Mouse (Mus musculus) stomach, embryonic 14.5 days (tissue): ENCODE results near the gene Dhps. TPM values are rescaled to one million over a fixed set of nuclear protein-coding genes. Genes with fewer than 3 reads are reported as not detected.
"Not testable (repeated sequence)": the region's sequence is repeated elsewhere in the genome, so short reads cannot be mapped to it uniquely, and the experiment has no call there.

Source experiments
- ATAC-seq: fragments of 200-750 bp; cut with Nextera tagmentation; 2 replicates; pipeline ENCODE4 v1.8.0; 2017; ENCODE audit warnings: low read depth, moderate TSS enrichment; ENCODE audit not compliant: insufficient number of reproducible peaks, insufficient read depth, low FRiP score
- H3K27ac ChIP-seq: fragments of 300-500 bp; sonication (generic); 2 replicates; pipeline ENCODE4 v1.5.1; 2014; ENCODE audit warnings: mild to moderate bottlenecking, low read length, moderate library complexity, mixed read lengths
- H3K27me3 ChIP-seq: fragments of 300-500 bp; sonication (generic); 2 replicates; pipeline ENCODE4 v1.6.1; 2014; ENCODE audit warnings: low read length, control low read depth, mixed read lengths; ENCODE audit not compliant: control insufficient read depth, insufficient read depth
- H3K36me3 ChIP-seq: fragments of 300-500 bp; sonication (generic); 2 replicates; pipeline ENCODE4 v1.6.1; 2014; ENCODE audit warnings: mild to moderate bottlenecking, control low read depth, low read length, moderate library complexity, mixed read lengths; ENCODE audit not compliant: control insufficient read depth, insufficient read depth
- H3K4me1 ChIP-seq: fragments of 300-500 bp; sonication (generic); 2 replicates; pipeline ENCODE4 v1.6.1; 2014; ENCODE audit warnings: low read length, control low read depth, mixed read lengths; ENCODE audit not compliant: control insufficient read depth, insufficient read depth
- H3K4me2 ChIP-seq: fragments of 300-500 bp; sonication (generic); replicated peaks from 2 replicates; pipeline ENCODE4 v1.6.1; 2014; ENCODE audit warnings: low read depth, low read length, control low read depth
- H3K4me3 ChIP-seq: fragments of 300-500 bp; sonication (generic); 2 replicates; pipeline ENCODE4 v1.5.1; 2014; ENCODE audit warnings: low read depth, low read length, control low read depth
- H3K9ac ChIP-seq: fragments of 300-500 bp; sonication (generic); replicated peaks from 2 replicates; pipeline ENCODE4 v1.6.1; 2014; ENCODE audit warnings: low read depth, mild to moderate bottlenecking, control low read depth, low read length, moderate library complexity, mixed read lengths
- H3K9me3 ChIP-seq: fragments of 300-500 bp; sonication (generic); 2 replicates; pipeline ENCODE4 v1.6.1; 2016; ENCODE audit warnings: low read depth, low read length, control low read depth; ENCODE audit not compliant: control insufficient read depth
- WGBS: fragments of 180-500 bp; shearing (Covaris S2); extraction: QIAGEN DNeasy Blood & Tissue Kit; methylation state at CpG from one replicate; pipeline ENCODE4 v1.1.7; 2014; 5-methylcytosine and 5-hydroxymethylcytosine counted together
- microRNA-seq: library from miRNA; unstranded; fragments of <30 nt; microRNA quantifications from one replicate; pipeline ENCODE4, GENCODE M21; 2016
- polyA plus RNA-seq: library from polyadenylated mRNA; unstranded; fragments of >200 nt; fragmentation: Nextera tagmentation; extraction: Ambion mirVana; gene quantifications from 2 replicates; pipeline ENCODE4 v1.2.1, GENCODE M21; 2014

The Dhps gene
- polyA plus RNA-seq, 1 experiment from 2014 or later: 53.9 TPM

DNA sequence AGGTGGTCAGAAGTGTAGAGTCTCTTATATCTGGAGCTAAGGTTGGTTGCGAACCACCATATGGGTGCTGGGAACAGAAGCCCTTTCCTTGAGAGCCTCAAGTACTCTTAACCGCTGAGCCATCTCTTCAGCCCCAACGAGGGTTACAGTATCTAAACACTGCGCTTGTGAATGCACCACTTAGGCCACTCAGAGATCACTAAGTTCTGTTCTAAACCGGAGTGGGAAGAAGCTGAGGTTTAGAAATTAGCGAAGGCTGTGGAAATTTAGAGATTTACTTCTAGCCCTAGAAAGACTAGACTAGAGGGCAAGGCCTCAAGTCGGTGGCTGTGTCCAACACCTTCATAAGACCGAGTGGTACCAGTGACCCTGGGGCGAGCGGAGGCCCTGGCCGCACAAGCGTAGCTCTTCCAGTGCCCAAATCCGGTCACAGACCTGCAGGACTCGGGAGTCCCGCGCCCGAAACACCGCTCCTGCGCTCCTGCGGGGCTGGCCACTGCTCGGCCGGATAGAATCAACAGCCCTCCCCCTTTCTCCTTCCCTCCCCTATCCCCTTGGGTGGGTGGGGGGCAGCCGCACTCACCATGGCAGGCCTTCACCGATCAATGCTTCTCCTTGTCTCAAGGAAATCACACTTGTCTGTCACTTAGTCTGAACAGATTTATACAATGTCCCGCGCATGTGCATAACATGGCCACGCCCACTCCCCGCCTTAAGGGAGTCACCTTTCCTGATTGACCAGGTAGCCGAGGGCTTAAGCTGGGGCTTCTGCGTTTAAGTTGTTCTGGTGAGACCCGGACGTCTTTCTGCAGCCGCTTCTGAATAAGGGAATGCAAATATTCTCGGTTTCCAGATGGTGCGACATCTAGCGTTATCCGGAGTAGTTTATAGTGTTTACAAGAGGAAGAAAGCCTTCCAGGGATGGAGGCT is 47.8 kb downstream of the Dhps start:
- H3K27me3 ChIP-seq: no peaks in the 10 kb centered on the region
- no peaks in the 10 kb centered on the region for H3K4me1 ChIP-seq
- H3K4me2 ChIP-seq: peak overlapping the region; percentile 70
- H3K27ac ChIP-seq: peak overlapping the region; percentile 71; the same call in 1 of the 2 replicates
- H3K36me3 ChIP-seq: no peaks in the 10 kb centered on the region
- WGBS: 7% methylated on average over 37 of the region's 37 CpGs
- H3K9me3 ChIP-seq: no peaks in the 10 kb centered on the region
- peak overlapping the region; percentile 60 for H3K9ac ChIP-seq
- peak overlapping the region; percentile 60 for H3K4me3 ChIP-seq
- peak; percentile 93 for ATAC-seq

DNA sequence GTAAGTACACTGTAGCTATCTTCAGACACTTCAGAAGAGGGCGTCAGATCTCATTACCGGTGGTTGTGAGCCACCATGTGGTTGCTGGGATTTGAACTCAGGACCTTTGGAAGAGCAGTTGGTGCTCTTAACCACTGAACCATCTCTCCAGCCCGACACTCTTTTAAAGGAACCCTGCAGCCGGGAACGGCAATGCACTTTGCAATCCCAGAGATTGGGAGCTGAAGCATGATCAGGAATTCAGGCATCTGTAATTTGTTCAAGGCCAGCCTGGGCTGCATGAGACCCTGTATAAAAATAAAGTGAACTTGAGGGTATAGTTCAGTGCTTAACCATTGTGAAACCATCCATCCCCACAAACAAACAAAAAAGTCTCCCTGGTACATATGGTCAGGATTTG is 48.7 kb downstream of the Dhps start:
- 84% methylated on average over 5 of the region's 5 CpGs for WGBS
- H3K9me3 ChIP-seq, H3K27me3 ChIP-seq, H3K9ac ChIP-seq, H3K27ac ChIP-seq, ATAC-seq, H3K36me3 ChIP-seq, H3K4me1 ChIP-seq, H3K4me3 ChIP-seq, H3K4me2 ChIP-seq: not testable (repeated sequence)

DNA sequence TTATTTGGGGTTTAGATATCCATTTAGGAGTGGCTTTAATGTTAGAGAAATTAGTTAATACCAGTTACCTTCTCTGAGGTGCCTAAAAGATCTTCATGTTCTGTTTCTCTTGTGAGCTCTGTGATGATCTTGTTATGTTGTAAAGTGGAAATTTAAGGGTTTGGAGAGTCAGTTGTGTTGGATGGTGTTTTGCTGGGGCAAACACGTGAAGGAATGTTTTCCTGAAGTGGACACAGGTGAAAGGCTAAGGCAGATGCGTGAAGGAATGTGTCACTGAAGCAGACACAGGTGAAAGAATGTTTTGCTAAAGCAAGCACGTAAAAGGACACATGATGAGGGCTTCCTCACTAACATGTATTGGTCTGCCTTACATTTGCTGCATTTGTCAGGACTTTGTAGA is 51.4 kb downstream of the Dhps start, which contains the start of gene Zfp791:
Zfp791 (minus strand) TSS at position 101 of the 400 bp plus-strand sequence.
- no peaks in the 10 kb centered on the region for H3K4me1 ChIP-seq
- H3K27me3 ChIP-seq: no peaks in the 10 kb centered on the region
- H3K27ac ChIP-seq: no peak within 1 kb of the TSS
- no peaks in the 10 kb centered on the region for H3K9me3 ChIP-seq
- no peak for ATAC-seq
- no peak within 1 kb of the TSS for H3K9ac ChIP-seq
- WGBS: 72% methylated on average over 3 of the region's 3 CpGs
- H3K36me3 ChIP-seq: no peaks in the 10 kb centered on the region
- no peak within 1 kb of the TSS for H3K4me3 ChIP-seq
- no peak within 1 kb of the TSS for H3K4me2 ChIP-seq

DNA sequence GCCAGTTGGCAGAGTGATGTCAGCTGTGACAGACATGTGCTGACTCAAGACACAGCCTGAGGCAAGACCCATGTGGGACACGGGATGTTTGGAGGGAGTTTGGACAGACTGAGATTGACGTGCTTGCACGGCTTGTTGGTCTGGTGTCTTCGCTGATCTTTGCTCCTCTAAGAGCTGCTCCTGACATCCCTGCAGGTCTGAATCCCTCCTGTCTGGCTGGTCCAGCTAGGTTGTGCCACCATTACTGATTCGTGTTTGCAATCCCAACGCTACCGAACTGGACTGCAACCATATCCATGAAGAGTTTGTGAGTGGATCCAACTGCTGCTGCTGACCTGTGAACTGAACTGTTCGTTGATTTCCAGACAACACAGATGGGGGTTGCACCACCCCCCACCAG is 52.1 kb downstream of the Dhps start:
- no peak overlapping the region for H3K4me3 ChIP-seq
- WGBS: 93% methylated on average over 8 of the region's 8 CpGs
- no peaks in the 10 kb centered on the region for H3K27me3 ChIP-seq
- ATAC-seq: no peak
- no peak overlapping the region for H3K9ac ChIP-seq
- no peaks in the 10 kb centered on the region for H3K36me3 ChIP-seq
- no peaks in the 10 kb centered on the region for H3K9me3 ChIP-seq
- H3K4me1 ChIP-seq: no peaks in the 10 kb centered on the region
- H3K27ac ChIP-seq: no peak overlapping the region
- no peak overlapping the region for H3K4me2 ChIP-seq

Small RNA genes lying within 50 kb of the gene (microRNA-seq; reads per million reads assigned to microRNA genes)
- gene Gm23388: not detected
- 1.6 reads per million for gene Mir7070

Other genes starting within 250 kb of the Dhps start
- 7.1 and 7.6 TPM in 2 replicates for gene Dand5, start 248.9 kb upstream of the Dhps start, polyA plus RNA-seq
- 49.5 and 50.5 TPM in 2 replicates for gene Gadd45gip1, start 240.2 kb upstream of the Dhps start, polyA plus RNA-seq
- gene Rad23a, start 231.1 kb upstream of the Dhps start, polyA plus RNA-seq: 119 and 125 TPM in 2 replicates
- 669 and 791 TPM in 2 replicates for gene Calr, start 224.8 kb upstream of the Dhps start, polyA plus RNA-seq
- 83.7 and 88.9 TPM in 2 replicates for gene Farsa, start 214.8 kb upstream of the Dhps start, polyA plus RNA-seq
- gene Syce2, start 199.6 kb upstream of the Dhps start, polyA plus RNA-seq: 65.4 and 77.8 TPM in 2 replicates
- 29.3 and 30.8 TPM in 2 replicates for gene Gcdh, start 177.8 kb upstream of the Dhps start, polyA plus RNA-seq
- 2.3 and 2.4 TPM in 2 replicates for gene Klf1, start 169.8 kb upstream of the Dhps start, polyA plus RNA-seq
- 14.7 and 17.9 TPM in 2 replicates for gene Dnase2a, start 163.2 kb upstream of the Dhps start, polyA plus RNA-seq
- 2.2 and 3.2 TPM in 2 replicates for gene Mast1, start 134.4 kb upstream of the Dhps start, polyA plus RNA-seq
- 0.20 TPM in 1 of 2 replicates, not detected in the other for gene Rtbdn, start 124.8 kb upstream of the Dhps start, polyA plus RNA-seq
- gene Gm49661, start 102.3 kb upstream of the Dhps start, polyA plus RNA-seq: not detected in 2 replicates
- 799 and 888 TPM in 2 replicates for gene Prdx2, start 102.2 kb upstream of the Dhps start, polyA plus RNA-seq
- gene Rnaseh2a, start 102.0 kb upstream of the Dhps start, polyA plus RNA-seq: 114 and 125 TPM in 2 replicates
- 16.9 and 23.4 TPM in 2 replicates for gene Junb, start 93.0 kb upstream of the Dhps start, polyA plus RNA-seq
- 34.5 and 34.6 TPM in 2 replicates for gene Hook2, start 81.2 kb upstream of the Dhps start, polyA plus RNA-seq
- 0.29 and 0.38 TPM in 2 replicates for gene Best2, start 57.2 kb upstream of the Dhps start, polyA plus RNA-seq
- 101 and 103 TPM in 2 replicates for gene Asna1, start 46.5 kb upstream of the Dhps start, polyA plus RNA-seq
- gene Trir, start 44.9 kb upstream of the Dhps start, polyA plus RNA-seq: 132 and 136 TPM in 2 replicates
- 19.0 and 26.5 TPM in 2 replicates for gene Tnpo2, start 34.8 kb upstream of the Dhps start, polyA plus RNA-seq
- gene Fbxw9, start 11.7 kb upstream of the Dhps start, polyA plus RNA-seq: 31.9 and 32.6 TPM in 2 replicates
- not detected in 2 replicates for gene Gm5741, start 3.8 kb upstream of the Dhps start, polyA plus RNA-seq
- 144 and 153 TPM in 2 replicates for gene Wdr83os, start 9.0 kb downstream of the Dhps start, polyA plus RNA-seq
- 45.0 and 46.4 TPM in 2 replicates for gene Wdr83, start 9.5 kb downstream of the Dhps start, polyA plus RNA-seq
- gene Man2b1, start 11.5 kb downstream of the Dhps start, polyA plus RNA-seq: 41.5 and 45.9 TPM in 2 replicates
- gene Zfp791, start 51.3 kb downstream of the Dhps start, polyA plus RNA-seq: 1.7 and 2.9 TPM in 2 replicates
- gene Cks1brt, start 80.2 kb downstream of the Dhps start, polyA plus RNA-seq: not detected in 2 replicates
- not detected in 2 replicates for gene Olfr371, start 154.2 kb downstream of the Dhps start, polyA plus RNA-seq
- gene Orc6, start 227.9 kb downstream of the Dhps start, polyA plus RNA-seq: 109 and 110 TPM in 2 replicates
- 133 and 134 TPM in 2 replicates for gene Vps35, start 228.0 kb downstream of the Dhps start, polyA plus RNA-seq